Mouse (Mus musculus): Measurements from ENCODE around the gene Ifi206. TPM values are rescaled to one million over a fixed set of nuclear protein-coding genes. Genes with fewer than 3 reads are reported as not detected.

Ifi206 gene
- polyA plus RNA-seq, 1 experiment from 2014 or later, result not detected

Small RNA genes lying within 50 kb of the gene (microRNA-seq; reads per million reads assigned to microRNA genes)
- not detected for gene Gm44481

Other genes with a start within 250 kb of the Ifi206 start
- not detected in 2 replicates for gene Olfr418, start 225.0 kb downstream of the Ifi206 start, polyA plus RNA-seq (2015; fragmentation: Nextera tagmentation; extraction: Ambion mirVana)
- gene Mptx2, start 213.3 kb downstream of the Ifi206 start, polyA plus RNA-seq (2015; fragmentation: Nextera tagmentation; extraction: Ambion mirVana), result not detected in 2 replicates
- 15.4 and 17.1 TPM in 2 replicates for gene Ackr1, start 157.3 kb downstream of the Ifi206 start, polyA plus RNA-seq (2015; fragmentation: Nextera tagmentation; extraction: Ambion mirVana)
- 1.4 and 2.3 TPM in 2 replicates for gene Aim2, start 140.2 kb downstream of the Ifi206 start, polyA plus RNA-seq (2015; fragmentation: Nextera tagmentation; extraction: Ambion mirVana)
- 48.3 and 53.6 TPM in 2 replicates for gene Cadm3, start 123.3 kb downstream of the Ifi206 start, polyA plus RNA-seq (2015; fragmentation: Nextera tagmentation; extraction: Ambion mirVana)
- not detected in 2 replicates for gene Ifi214, start 44.9 kb upstream of the Ifi206 start, polyA plus RNA-seq (2015; fragmentation: Nextera tagmentation; extraction: Ambion mirVana)
- not detected in 2 replicates for gene Ifi213, start 108.2 kb upstream of the Ifi206 start, polyA plus RNA-seq (2015; fragmentation: Nextera tagmentation; extraction: Ambion mirVana)
- gene Ifi209, start 139.9 kb upstream of the Ifi206 start, polyA plus RNA-seq (2015; fragmentation: Nextera tagmentation; extraction: Ambion mirVana), result 0.11 TPM in 1 of 2 replicates, not detected in the other
- gene Ifi208, start 182.6 kb upstream of the Ifi206 start, polyA plus RNA-seq (2015; fragmentation: Nextera tagmentation; extraction: Ambion mirVana), result 0.10 TPM in 1 of 2 replicates, not detected in the other